Mouse (Mus musculus) cerebral cortex, adult 2 months (tissue): ENCODE measurements around the gene Ssbp3.

Experiments used
- WGBS: fragments of 180-500 bp; shearing (Covaris S2); methylation state at CpG from one replicate; pipeline ENCODE4 v1.1.7; 2018; 5-methylcytosine and 5-hydroxymethylcytosine counted together

Gene Ssbp3

GRCm38 (mm10) chr4:106910201-106911172 is at the start of gene Ssbp3:
Ssbp3 (plus strand) TSS chr4:106910701.
- 1% methylated on average over 44 of the region's 51 CpGs for WGBS

GRCm38 (mm10) chr4:106861871-106862270 is 48.6 kb upstream of the Ssbp3 start:
- WGBS = 64% methylated on average over 8 of the region's 8 CpGs

GRCm38 (mm10) chr4:106862317-106862716 is 48.2 kb upstream of the Ssbp3 start:
- WGBS = 67% methylated on average over 7 of the region's 7 CpGs

- 86% methylated on average over 3 of the region's 3 CpGs for WGBS
Measured at GRCm38 (mm10) chr4:106862767-106863370, 47.6 kb upstream of the Ssbp3 start.

- WGBS = 51% methylated on average over 19 of the region's 19 CpGs
Measured at GRCm38 (mm10) chr4:106865415-106866110, 44.9 kb upstream of the Ssbp3 start.

GRCm38 (mm10) chr4:106866381-106866780 is 44.1 kb upstream of the Ssbp3 start:
- 84% methylated on average over 5 of the region's 5 CpGs for WGBS

GRCm38 (mm10) chr4:106866845-106867244 is 43.7 kb upstream of the Ssbp3 start:
- WGBS = 35% methylated on average over 7 of the region's 7 CpGs

GRCm38 (mm10) chr4:106868737-106869438 is 41.6 kb upstream of the Ssbp3 start:
- 74% methylated on average over 12 of the region's 12 CpGs for WGBS

- WGBS = 70% methylated on average over 3 of the region's 3 CpGs
Measured at GRCm38 (mm10) chr4:106869539-106869951, 41.0 kb upstream of the Ssbp3 start.

GRCm38 (mm10) chr4:106870556-106870955 is 39.9 kb upstream of the Ssbp3 start:
- 92% methylated on average over 2 of the region's 2 CpGs for WGBS

GRCm38 (mm10) chr4:106874501-106874900 is 36.0 kb upstream of the Ssbp3 start:
- 93% methylated on average over 7 of the region's 7 CpGs for WGBS

GRCm38 (mm10) chr4:106881101-106881500 is 29.4 kb upstream of the Ssbp3 start:
- 75% methylated on average over 6 of the region's 6 CpGs for WGBS

- WGBS = 78% methylated on average over 2 of the region's 2 CpGs
Measured at GRCm38 (mm10) chr4:106883149-106883548, 27.4 kb upstream of the Ssbp3 start.

GRCm38 (mm10) chr4:106886307-106887085 is 24.0 kb upstream of the Ssbp3 start:
- 39% methylated on average over 10 of the region's 10 CpGs for WGBS

GRCm38 (mm10) chr4:106896086-106896485 is 14.4 kb upstream of the Ssbp3 start:
- WGBS = 57% methylated on average over 8 of the region's 8 CpGs

GRCm38 (mm10) chr4:106898923-106899322 is 11.6 kb upstream of the Ssbp3 start:
- 45% methylated on average over 5 of the region's 5 CpGs for WGBS

GRCm38 (mm10) chr4:106899471-106899870 is 11.0 kb upstream of the Ssbp3 start:
- 94% methylated on average over 3 of the region's 3 CpGs for WGBS

- 71% methylated on average over 6 of the region's 6 CpGs for WGBS
Measured at GRCm38 (mm10) chr4:106900718-106901117, 9.8 kb upstream of the Ssbp3 start.

- WGBS = 82% methylated on average over 3 of the region's 3 CpGs
Measured at GRCm38 (mm10) chr4:106901610-106902009, 8.9 kb upstream of the Ssbp3 start.

- 88% methylated on average over 8 of the region's 8 CpGs for WGBS
Measured at GRCm38 (mm10) chr4:106902157-106902556, 8.3 kb upstream of the Ssbp3 start.

GRCm38 (mm10) chr4:106905898-106906297 is 4.6 kb upstream of the Ssbp3 start:
- 94% methylated on average over 3 of the region's 3 CpGs for WGBS
